Mouse (Mus musculus) kidney, postnatal 0 days (tissue): ENCODE measurements around the gene 1700056E22Rik. TPM values are rescaled to one million over a fixed set of nuclear protein-coding genes. Genes with fewer than 3 reads are reported as not detected.
A peak's percentile ranks its signal among the peaks of the same experiment; 100 is the strongest.

ENCODE experiments used
- ATAC-seq: fragments of 200-750 bp; cut with Nextera tagmentation; replicated peaks from 2 replicates; pipeline ENCODE4 v1.8.0; 2017; ENCODE audit warnings: low read depth, moderate number of reproducible peaks, moderate TSS enrichment, moderate library complexity; ENCODE audit not compliant: low FRiP score
- DNase-seq: peaks from one replicate; pipeline ENCODE4 v3.0.0-alpha.2; 2016; ENCODE audit warnings: low spot score
- H3K27ac ChIP-seq: fragments of 300-500 bp; sonication (generic); 2 replicates; pipeline ENCODE4 v1.5.1; 2014; ENCODE audit warnings: mild to moderate bottlenecking
- H3K27me3 ChIP-seq: fragments of 300-500 bp; sonication (generic); 2 replicates; pipeline ENCODE4 v1.6.1; 2014; ENCODE audit warnings: low read length, mixed read lengths; ENCODE audit not compliant: insufficient read depth
- H3K36me3 ChIP-seq: fragments of 300-500 bp; sonication (generic); 2 replicates; pipeline ENCODE4 v1.6.1; 2014; ENCODE audit warnings: low read length, mixed read lengths; ENCODE audit not compliant: insufficient read depth
- H3K4me1 ChIP-seq: fragments of 300-500 bp; sonication (generic); replicated peaks from 2 replicates; pipeline ENCODE4 v1.6.1; 2014; ENCODE audit warnings: antibody characterized with exemption, low read length, mixed read lengths; ENCODE audit not compliant: insufficient read depth
- H3K4me2 ChIP-seq: fragments of 300-500 bp; sonication (generic); 2 replicates; pipeline ENCODE4 v1.6.1; 2014; ENCODE audit warnings: mild to moderate bottlenecking, low read length, moderate library complexity, mixed read lengths
- H3K4me3 ChIP-seq: fragments of 300-500 bp; sonication (generic); replicated peaks from 2 replicates; pipeline ENCODE4 v1.5.1; 2014; ENCODE audit warnings: low read depth, low read length
- H3K9ac ChIP-seq: fragments of 300-500 bp; sonication (generic); 2 replicates; pipeline ENCODE4 v1.6.1; 2014; ENCODE audit warnings: low read depth, low read length
- H3K9me3 ChIP-seq: fragments of 300-500 bp; sonication (generic); replicated peaks from 2 replicates; pipeline ENCODE4 v1.6.1; 2016; ENCODE audit warnings: low read length, inconsistent platforms, mixed read lengths
- CTCF ChIP-seq: IDR thresholded peaks from 2 replicates; pipeline ENCODE4 v1.5.1; 2016; ENCODE audit warnings: antibody characterized with exemption, low read depth, mild to moderate bottlenecking, moderate library complexity
- WGBS: fragments of 180-500 bp; shearing (Covaris S2); extraction: QIAGEN DNeasy Blood & Tissue Kit; methylation state at CpG from one replicate; pipeline ENCODE4 v1.1.7; 2014; 5-methylcytosine and 5-hydroxymethylcytosine counted together
- polyA plus RNA-seq: library from polyadenylated mRNA; unstranded; fragments of >200 nt; fragmentation: Nextera tagmentation; extraction: Ambion mirVana; gene quantifications from 2 replicates; pipeline ENCODE4 v1.2.1, GENCODE M21; 2015

Gene 1700056E22Rik
- polyA plus RNA-seq, 1 experiment from 2014 or later, result 2.3 TPM

DNA sequence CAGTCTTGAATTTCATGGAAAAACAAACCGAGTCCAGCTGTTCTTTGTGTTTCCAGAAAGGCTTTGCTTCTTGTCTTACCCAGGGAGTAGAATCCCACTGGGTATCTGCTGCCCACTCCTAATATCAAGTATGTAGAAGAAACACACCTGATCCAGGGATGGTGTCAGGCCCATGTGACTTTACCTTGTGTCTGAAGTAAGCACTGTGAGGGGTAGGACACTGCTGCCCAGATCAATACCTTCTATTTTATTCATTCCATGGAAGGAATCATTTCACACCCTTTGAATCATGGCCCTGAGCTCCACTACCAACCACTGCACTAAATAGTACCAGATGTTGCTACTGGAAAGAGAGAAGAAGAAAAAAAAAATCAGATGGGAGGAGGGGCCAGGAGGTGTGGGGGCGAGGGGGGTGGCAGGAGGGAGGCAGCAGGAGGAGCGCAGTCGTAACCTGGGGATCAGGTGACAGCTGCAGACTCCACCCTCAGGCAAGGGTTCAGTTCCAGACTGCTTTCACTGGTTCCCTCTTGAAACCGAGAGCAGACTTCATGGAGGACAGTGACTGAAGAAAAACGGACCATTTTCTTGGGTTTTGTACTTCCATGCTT is 12.1 kb upstream of the 1700056E22Rik start:
- Histone ChIP-seq H3K27ac (no peak overlapping the region), H3K9me3 (no peaks in the 10 kb centered on the region), H3K4me3 (no peak overlapping the region), H3K27me3 (no peaks in the 10 kb centered on the region), H3K4me1 (no peaks in the 10 kb centered on the region), H3K9ac (no peak overlapping the region), H3K4me2 (no peak overlapping the region), H3K36me3 (no peaks in the 10 kb centered on the region)
- no peak for TF ChIP-seq CTCF
- DNase-seq (no peak), ATAC-seq (no peak)
- 40% methylated on average over 6 of the region's 6 CpGs for WGBS

GRCm38 (mm10) chr1:184043391-184043790 is 9.3 kb upstream of the 1700056E22Rik start:
- Histone ChIP-seq H3K27ac (no peak overlapping the region), H3K4me1 (no peaks in the 10 kb centered on the region), H3K9me3 (no peaks in the 10 kb centered on the region), H3K27me3 (no peaks in the 10 kb centered on the region), H3K9ac (no peak overlapping the region), H3K36me3 (no peaks in the 10 kb centered on the region), H3K4me3 (no peak overlapping the region), H3K4me2 (no peak overlapping the region)
- TF ChIP-seq CTCF, result no peak
- DNase-seq (no peak), ATAC-seq (no peak)
- WGBS, result 72% methylated on average over 6 of the region's 6 CpGs

- Histone ChIP-seq H3K9ac (no peak overlapping the region), H3K4me3 (no peak overlapping the region), H3K9me3 (no peaks in the 10 kb centered on the region), H3K27me3 (no peaks in the 10 kb centered on the region), H3K27ac (no peak overlapping the region), H3K4me1 (no peaks in the 10 kb centered on the region), H3K4me2 (no peak overlapping the region), H3K36me3 (no peaks in the 10 kb centered on the region)
- DNase-seq (no peak), ATAC-seq (no peak)
- 77% methylated on average over 9 of the region's 9 CpGs for WGBS
- TF ChIP-seq CTCF, result no peak
Measured at GRCm38 (mm10) chr1:184042745-184043144, 8.6 kb upstream of the 1700056E22Rik start.

DNA sequence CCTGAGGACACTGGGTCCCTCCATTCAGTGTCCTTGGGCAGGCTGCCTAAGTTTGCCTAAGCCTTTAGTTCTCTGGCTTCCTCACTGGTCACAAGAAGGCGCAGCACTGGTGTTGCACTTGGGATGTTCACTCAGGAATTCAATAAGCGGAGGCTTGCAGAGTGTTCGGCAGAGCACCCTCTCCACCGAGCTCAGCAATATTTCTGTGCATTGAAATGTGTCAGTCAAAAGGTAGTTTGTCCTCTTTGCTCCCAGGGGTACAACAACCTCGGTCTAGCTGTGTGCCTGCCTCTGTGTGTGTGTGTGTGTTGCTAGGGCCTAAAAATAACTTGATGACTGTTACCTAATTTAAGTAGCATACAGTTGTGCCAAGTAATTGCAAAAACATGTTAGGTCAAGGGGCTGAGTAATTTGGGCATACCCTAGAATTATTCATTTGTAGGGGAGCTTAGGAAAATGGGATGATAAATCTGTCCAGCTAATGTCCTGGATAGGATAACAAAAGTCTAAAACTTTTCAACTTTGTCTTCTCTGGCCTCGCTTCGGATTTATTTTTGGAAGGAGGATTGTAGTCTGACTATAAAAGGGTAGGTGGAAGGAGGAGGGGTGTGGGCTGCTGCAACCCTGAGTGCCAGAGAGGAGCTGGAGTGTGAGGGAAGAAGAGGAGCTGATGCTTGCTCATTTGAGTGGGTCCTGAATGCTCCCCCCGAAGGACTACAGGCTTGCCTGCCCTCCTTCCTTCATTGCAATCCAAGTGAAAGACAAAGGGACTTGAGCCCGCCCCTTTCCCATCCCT is 7.9 kb upstream of the 1700056E22Rik start:
- TF ChIP-seq CTCF, result 0 out of 2 replicates have a peak, but pooled peaks have one; percentile 1
- H3K9ac ChIP-seq, result no peak overlapping the region
- no peak for DNase-seq
- ATAC-seq, result no peak
- H3K27ac ChIP-seq, result no peak overlapping the region
- no peak overlapping the region for H3K4me2 ChIP-seq
- no peaks in the 10 kb centered on the region for H3K9me3 ChIP-seq
- no peaks in the 10 kb centered on the region for H3K27me3 ChIP-seq
- no peak overlapping the region for H3K4me3 ChIP-seq
- H3K36me3 ChIP-seq, result no peaks in the 10 kb centered on the region
- no peaks in the 10 kb centered on the region for H3K4me1 ChIP-seq
- WGBS, result 61% methylated on average over 9 of the region's 9 CpGs

- WGBS, result 68% methylated on average over 1 of the region's 1 CpGs
- Histone ChIP-seq H3K9me3 (no peaks in the 10 kb centered on the region), H3K27me3 (no peaks in the 10 kb centered on the region), H3K4me3 (no peak overlapping the region), H3K36me3 (no peaks in the 10 kb centered on the region), H3K27ac (no peak overlapping the region), H3K4me1 (no peaks in the 10 kb centered on the region), H3K9ac (no peak overlapping the region), H3K4me2 (no peak overlapping the region)
- DNase-seq, result no peak
- TF ChIP-seq CTCF, result no peak
- ATAC-seq, result no peak
Measured at GRCm38 (mm10) chr1:184040906-184041305, 6.8 kb upstream of the 1700056E22Rik start.

DNA sequence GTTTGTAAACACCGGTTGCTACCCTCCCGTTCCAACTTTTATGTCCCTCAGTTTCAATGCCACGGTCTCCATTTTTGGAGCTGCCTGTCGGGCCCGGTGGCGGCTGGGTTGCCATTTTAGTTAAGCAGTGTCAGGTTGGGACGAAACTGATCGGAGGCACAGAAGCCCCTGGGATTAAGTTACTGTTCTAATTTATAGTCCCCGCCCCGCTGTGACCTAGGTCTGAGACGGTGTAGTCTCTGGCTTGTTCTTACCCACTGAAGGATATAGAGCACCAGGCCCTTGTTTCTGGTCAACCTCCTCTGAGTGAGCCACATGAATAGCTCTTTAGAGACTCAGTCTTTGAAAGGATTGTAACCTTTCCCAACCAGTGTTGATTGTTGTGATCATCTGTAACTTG is 6.1 kb upstream of the 1700056E22Rik start:
- ATAC-seq, result no peak
- H3K4me3 ChIP-seq, result no peak overlapping the region
- H3K4me2 ChIP-seq, result no peak overlapping the region
- no peaks in the 10 kb centered on the region for H3K9me3 ChIP-seq
- no peaks in the 10 kb centered on the region for H3K27me3 ChIP-seq
- no peaks in the 10 kb centered on the region for H3K36me3 ChIP-seq
- peaks cover 6% of the 10 kb centered on the region; the same call in 1 of the 2 replicates for H3K4me1 ChIP-seq
- no peak for TF ChIP-seq CTCF
- 52% methylated on average over 11 of the region's 11 CpGs for WGBS
- no peak overlapping the region for H3K9ac ChIP-seq
- no peak overlapping the region for H3K27ac ChIP-seq
- no peak for DNase-seq
